Mouse (Mus musculus) splenic B cell, adult 2 months (primary cell): ENCODE measurements around the gene 4833439L19Rik.

Experiments used
- DNase-seq: peaks from one replicate; pipeline ENCODE4 v3.0.0-alpha.2; 2011; ENCODE audit warnings: low read depth, low spot score
- H3K27me3 ChIP-seq: 2 replicates; pipeline ENCODE4 v1.6.1; 2012; ENCODE audit warnings: mild to moderate bottlenecking, low read length, moderate library complexity, mixed read lengths; ENCODE audit not compliant: control insufficient read depth, poor library complexity, insufficient read depth, severe bottlenecking
- H3K36me3 ChIP-seq: 2 replicates; pipeline ENCODE4 v1.6.1; 2012; ENCODE audit warnings: mild to moderate bottlenecking, low read length, moderate library complexity, mixed read lengths; ENCODE audit not compliant: control insufficient read depth, poor library complexity, insufficient read depth, severe bottlenecking

The 4833439L19Rik gene

DNA sequence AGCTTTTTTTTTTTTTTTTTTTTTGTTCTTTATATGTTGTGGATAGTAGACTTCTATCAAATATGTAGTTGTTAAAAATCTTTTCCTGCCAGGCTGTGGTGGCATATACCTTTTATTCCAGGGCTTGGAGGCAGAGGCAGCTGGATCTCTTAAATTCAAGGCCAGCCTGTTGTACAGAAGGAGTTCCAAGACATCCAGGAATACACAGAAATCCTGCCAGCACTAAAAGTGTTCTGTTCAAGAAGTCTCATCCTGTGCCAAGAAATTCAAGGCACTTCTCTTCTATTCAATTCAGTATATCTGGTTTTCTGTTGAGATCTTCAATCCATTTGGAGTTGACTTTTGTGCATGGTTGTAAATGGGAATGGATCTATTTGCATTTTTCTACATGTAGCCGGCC lies 59.3 kb downstream of the 4833439L19Rik start:
- H3K27me3 ChIP-seq = no peaks in the 10 kb centered on the region
- no peaks in the 10 kb centered on the region for H3K36me3 ChIP-seq
- DNase-seq = no peak

DNA sequence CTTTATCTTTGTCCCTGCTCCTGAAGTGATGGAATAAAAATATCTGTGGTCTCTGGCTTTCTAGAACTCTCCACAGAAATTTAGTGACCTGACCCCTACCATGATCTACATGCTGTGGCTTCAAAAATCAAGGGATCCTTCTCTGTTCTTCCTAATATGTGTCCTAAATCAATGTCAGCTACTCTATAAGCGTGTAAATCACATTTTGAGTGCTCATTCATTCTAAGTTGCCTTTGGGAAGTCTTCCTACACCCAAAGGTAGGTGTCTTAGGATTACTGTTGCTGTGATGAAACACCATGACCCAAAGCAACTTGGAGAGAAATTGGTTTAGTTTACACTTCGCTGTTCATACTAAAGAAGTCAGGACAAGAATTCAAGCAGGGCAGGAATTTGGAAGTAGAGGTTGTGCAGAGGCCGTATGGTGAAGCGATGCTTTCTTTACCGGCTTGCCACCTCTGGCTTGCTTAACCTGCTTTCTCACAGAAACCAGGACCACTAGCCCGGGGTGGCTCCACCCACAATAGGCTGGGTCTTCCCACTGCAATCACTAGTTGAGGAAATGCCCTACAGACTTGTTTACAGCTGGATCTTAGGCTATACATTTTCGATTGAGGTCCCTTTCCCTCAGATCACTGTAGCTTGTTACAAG lies 60.5 kb downstream of the 4833439L19Rik start:
- Histone ChIP-seq H3K27me3 (no peaks in the 10 kb centered on the region), H3K36me3 (no peaks in the 10 kb centered on the region)
- no peak for DNase-seq

DNA sequence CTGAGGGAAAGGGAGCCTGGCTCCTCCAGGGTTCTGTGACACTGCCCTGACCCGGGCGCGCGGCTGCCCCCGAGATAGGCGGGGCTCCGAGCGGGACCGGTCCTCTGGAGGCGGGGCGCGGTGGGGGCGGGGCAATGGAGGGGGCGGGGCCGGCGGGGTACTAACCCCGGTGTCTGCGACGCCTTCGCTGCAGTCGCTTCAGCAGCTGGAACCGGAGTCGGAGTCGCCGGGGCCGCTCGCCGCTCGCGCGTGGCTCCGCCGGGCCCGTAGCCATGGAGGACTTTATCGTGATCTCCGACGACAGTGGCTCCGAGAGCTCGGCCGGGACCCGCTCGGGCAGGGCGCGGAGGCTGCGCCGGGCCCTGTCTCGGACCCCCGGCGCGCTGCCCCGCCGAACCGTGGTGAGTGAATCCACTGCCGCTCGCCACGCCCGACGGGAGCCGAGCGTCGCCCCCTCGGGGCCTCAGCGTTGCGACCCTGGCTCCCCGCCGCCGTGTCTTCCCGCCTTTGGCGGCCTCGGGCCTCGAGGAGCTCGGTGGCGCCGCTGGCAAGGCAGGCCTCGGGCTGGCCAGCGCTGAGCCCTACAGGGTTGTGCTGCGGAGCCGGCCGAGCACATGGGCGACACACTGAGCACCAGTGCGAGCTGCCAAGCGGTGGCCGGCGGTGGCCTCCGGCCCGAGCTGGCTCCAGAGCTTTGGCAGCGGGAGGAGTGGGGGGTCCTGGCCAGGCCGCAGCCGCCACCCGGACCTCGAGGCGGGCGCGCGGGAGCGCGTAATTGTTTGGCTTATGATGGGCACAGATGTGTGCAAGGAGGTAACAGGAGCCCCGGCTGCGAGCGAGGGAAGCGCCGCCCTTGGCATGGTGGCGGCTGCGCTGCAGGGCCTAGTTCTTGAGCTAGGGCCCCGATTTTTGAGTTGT lies 61.4 kb downstream of the 4833439L19Rik start, which contains the start of gene Simc1:
TSS of gene Simc1 (plus strand) at position 176 of the 918 bp plus-strand sequence.
- DNase-seq = peak; percentile 81
- no peaks in the 10 kb centered on the region for H3K36me3 ChIP-seq
- H3K27me3 ChIP-seq = no peaks in the 10 kb centered on the region

DNA sequence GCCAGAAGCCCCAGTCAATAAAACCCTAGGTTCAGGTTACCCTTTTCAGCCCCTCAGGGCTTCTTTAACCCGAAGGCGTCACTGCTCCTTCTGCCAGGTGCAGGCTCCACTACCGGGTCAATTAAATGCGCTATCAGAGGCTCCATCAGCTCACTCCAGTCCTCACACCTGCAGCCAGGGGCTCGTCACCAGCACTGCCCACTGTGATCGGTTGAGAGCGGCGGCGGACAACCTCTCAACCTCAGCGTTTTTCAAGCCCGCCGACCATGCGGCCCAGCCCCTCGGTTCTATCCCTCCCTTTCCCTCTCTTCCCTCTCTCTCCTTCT lies 62.0 kb downstream of the 4833439L19Rik start:
- Histone ChIP-seq H3K36me3 (no peaks in the 10 kb centered on the region), H3K27me3 (no peaks in the 10 kb centered on the region)
- no peak for DNase-seq

DNA sequence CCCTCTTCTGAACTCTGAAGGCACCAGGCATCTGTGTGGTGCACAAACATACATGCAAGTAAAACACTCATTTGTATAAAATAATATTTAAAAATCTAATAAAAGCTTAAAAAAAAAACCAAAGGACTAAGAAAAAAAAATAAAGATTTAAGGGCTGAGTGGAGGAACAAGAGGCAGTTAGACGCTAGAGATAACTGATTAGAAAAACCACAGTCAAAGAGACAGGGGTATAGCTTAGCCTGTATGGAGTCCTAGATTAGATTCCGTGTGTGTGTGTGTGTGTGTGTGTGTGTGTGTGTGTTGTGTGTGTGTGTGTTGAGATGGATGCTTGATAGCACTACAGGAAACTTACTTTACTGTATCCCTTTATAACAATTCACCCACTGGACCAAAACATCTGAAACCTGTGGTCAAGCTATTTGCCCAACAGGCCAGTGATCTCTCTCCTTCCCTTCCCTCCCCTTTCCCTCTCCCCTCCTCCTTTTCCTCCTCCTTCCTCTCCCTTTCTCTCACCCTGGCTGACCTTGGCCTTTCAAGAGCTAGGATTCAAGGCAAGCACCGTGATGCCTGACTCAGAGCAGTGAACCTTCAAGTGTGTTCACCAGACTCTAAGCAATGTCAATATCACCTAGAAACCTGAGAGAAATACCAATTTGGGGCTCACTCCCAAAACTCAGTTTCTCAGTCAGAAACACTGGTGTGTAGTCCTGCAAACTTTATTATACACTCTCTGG lies 63.1 kb downstream of the 4833439L19Rik start:
- DNase-seq = no peak
- Histone ChIP-seq H3K36me3 (no peaks in the 10 kb centered on the region), H3K27me3 (no peaks in the 10 kb centered on the region)

DNA sequence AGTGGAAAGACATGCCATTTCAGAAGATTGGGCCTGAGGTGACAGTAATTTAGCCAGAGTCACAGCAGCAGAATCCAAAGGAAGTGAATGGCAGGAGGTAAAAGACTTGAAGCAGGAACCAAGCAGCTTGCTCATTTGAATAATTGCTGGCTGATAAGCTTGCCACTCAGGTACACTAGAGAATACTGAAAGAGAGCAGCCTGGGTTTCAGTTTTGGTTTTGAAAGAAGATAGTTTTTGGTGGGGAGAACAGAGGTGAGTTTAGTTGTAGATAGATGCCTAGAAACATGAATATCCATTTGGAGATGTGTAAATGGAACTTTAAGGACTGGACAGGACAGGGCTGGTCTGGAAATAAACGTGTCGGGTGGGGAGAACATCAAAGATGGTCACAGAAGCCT lies 63.9 kb downstream of the 4833439L19Rik start:
- Histone ChIP-seq H3K27me3 (no peaks in the 10 kb centered on the region), H3K36me3 (no peaks in the 10 kb centered on the region)
- peak; percentile 59 for DNase-seq
